8 mouse cellular contexts compared by ENCODE assay signal in genomic region chr1:51334289-51334688, GRCm38 (mm10). TPM values are rescaled to one million over a fixed set of nuclear protein-coding genes. Genes with fewer than 3 reads are reported as not detected.
DNase-seq lines count a peak whose midpoint lies in the region; ATAC-seq lines count a peak whose summit lies in the region.

No protein-coding gene starts in this region.

- WGBS in lung, embryonic 15.5 days = 26% methylated on average over 6 of the region's 6 CpGs
- 39% methylated on average over 6 of the region's 6 CpGs for WGBS in forebrain, embryonic 12.5 days
- WGBS in intestine, embryonic 15.5 days = 22% methylated on average over 6 of the region's 6 CpGs
- WGBS in limb, embryonic 10.5 days = 39% methylated on average over 6 of the region's 6 CpGs

- H3K36me3 ChIP-seq in lung, embryonic 15.5 days = no peaks in the 10 kb centered on the region
- H3K36me3 ChIP-seq in forebrain, embryonic 12.5 days (replicated peaks) = no peaks in the 10 kb centered on the region
- no peaks in the 10 kb centered on the region for H3K36me3 ChIP-seq in intestine, embryonic 15.5 days
- no peaks in the 10 kb centered on the region for H3K36me3 ChIP-seq in limb, embryonic 10.5 days

- H3K27me3 ChIP-seq in lung, embryonic 15.5 days = no peaks in the 10 kb centered on the region
- no peaks in the 10 kb centered on the region for H3K27me3 ChIP-seq in forebrain, embryonic 12.5 days
- H3K27me3 ChIP-seq in intestine, embryonic 15.5 days (replicated peaks) = no peaks in the 10 kb centered on the region
- no peaks in the 10 kb centered on the region for H3K27me3 ChIP-seq in limb, embryonic 10.5 days (ENCODE audit: low read depth, poor library complexity, severe bottlenecking)

- H3K4me3 ChIP-seq in lung, embryonic 15.5 days = no peak overlapping the region
- H3K4me3 ChIP-seq in forebrain, embryonic 12.5 days (replicated peaks) = no peak overlapping the region; the same call in 1 of the 2 replicates
- H3K4me3 ChIP-seq in intestine, embryonic 15.5 days (replicated peaks) = no peak overlapping the region
- 0 out of 2 replicates have a peak overlapping the region, but pooled peaks have one; percentile 42 for H3K4me3 ChIP-seq in limb, embryonic 10.5 days

- no peak overlapping the region for H3K27ac ChIP-seq in lung, embryonic 15.5 days
- no peak overlapping the region for H3K27ac ChIP-seq in forebrain, embryonic 12.5 days
- H3K27ac ChIP-seq in intestine, embryonic 15.5 days = no peak overlapping the region
- H3K27ac ChIP-seq in limb, embryonic 10.5 days = 0 out of 2 replicates have a peak overlapping the region, but pooled peaks have one; percentile 56

- no peak overlapping the region for H3K9ac ChIP-seq in lung, embryonic 15.5 days
- no peak overlapping the region; the same call in 1 of the 2 replicates for H3K9ac ChIP-seq in forebrain, embryonic 12.5 days
- no peak overlapping the region for H3K9ac ChIP-seq in intestine, embryonic 15.5 days

- no peak overlapping the region for H3K4me2 ChIP-seq in lung, embryonic 15.5 days
- no peak overlapping the region for H3K4me2 ChIP-seq in forebrain, embryonic 12.5 days
- no peak overlapping the region; the same call in 1 of the 2 replicates for H3K4me2 ChIP-seq in intestine, embryonic 15.5 days (replicated peaks)

- H3K9me3 ChIP-seq in lung, embryonic 15.5 days = no peaks in the 10 kb centered on the region
- no peaks in the 10 kb centered on the region for H3K9me3 ChIP-seq in forebrain, embryonic 12.5 days
- H3K9me3 ChIP-seq in intestine, embryonic 15.5 days = no peaks in the 10 kb centered on the region
- no peaks in the 10 kb centered on the region for H3K9me3 ChIP-seq in limb, embryonic 10.5 days (replicated peaks)

- no peak for DNase-seq in lung, postnatal 4 days
- DNase-seq in limb, embryonic 10.5 days (ENCODE audit: low spot score) = no peak
- peak; percentile 61 to 74 for DNase-seq in right cerebral cortex, postnatal 10 days (ENCODE audit: low spot score in 2 of 2)
- no peak for DNase-seq in gastrocnemius, postnatal 10 days
- DNase-seq in retina, postnatal 1 day = no peak

- H3K4me1 ChIP-seq in lung, embryonic 15.5 days = peaks cover 13% of the 10 kb centered on the region
- H3K4me1 ChIP-seq in forebrain, embryonic 12.5 days = 0 out of 2 replicates have a peak, but pooled peaks cover 2% of the 10 kb centered on the region
- H3K4me1 ChIP-seq in intestine, embryonic 15.5 days (replicated peaks) = peaks cover 7% of the 10 kb centered on the region; the same call in 1 of the 2 replicates
- peaks cover 15% of the 10 kb centered on the region for H3K4me1 ChIP-seq in limb, embryonic 10.5 days

- ATAC-seq in lung, embryonic 15.5 days (ENCODE audit: borderline replicate concordance, extremely low read depth, low FRiP score, low TSS enrichment) = peak; percentile 36; the same call in 1 of the 2 replicates
- peak; percentile 50; the same call in 1 of the 2 replicates for ATAC-seq in forebrain, embryonic 12.5 days (ENCODE audit: low FRiP score)
- ATAC-seq in intestine, embryonic 15.5 days = peak; percentile 72

RNA-seq across cellular contexts. Expression of gene Cavin2, which starts 45.4 kb away (rescaled TPM):
- 144 and 152 TPM in 2 replicates for polyA plus RNA-seq in lung, embryonic 15.5 days (2015; fragmentation: Nextera tagmentation; extraction: Ambion mirVana)
- 2.0 and 2.7 TPM in 2 replicates for polyA plus RNA-seq in forebrain, embryonic 12.5 days (2016; fragmentation: Nextera tagmentation; extraction: Ambion mirVana)
- polyA plus RNA-seq in intestine, embryonic 15.5 days (2015; fragmentation: Nextera tagmentation; extraction: Ambion mirVana) = 74.8 and 83.0 TPM in 2 replicates
- 1.9 and 3.1 TPM in 2 replicates for polyA plus RNA-seq in limb, embryonic 10.5 days (2016; fragmentation: Nextera tagmentation; extraction: Ambion mirVana)
- 10 to 100 TPM; 81.7 to 88.6 TPM for total RNA-seq in gastrocnemius, postnatal 10 days (2021)

Comparison
In these comparisons a context has a peak if more than half of its experiments do, and no peak if none do; other contexts are left out.
1. DNase-seq: peak in right cerebral cortex, postnatal 10 days (2 of 2); none in lung, postnatal 4 days (0 of 2), limb, embryonic 10.5 days (single experiment), gastrocnemius, postnatal 10 days (single experiment) and retina, postnatal 1 day (single experiment).
2. RNA of gene Cavin2, which starts 45.4 kb away (polyA plus RNA-seq): 144 to 152 TPM in lung, embryonic 15.5 days and 74.8 to 83.0 TPM in intestine, embryonic 15.5 days; 1.9 to 3.1 TPM in limb, embryonic 10.5 days and 2.0 to 2.7 TPM in forebrain, embryonic 12.5 days; every median in the first group is over 10 times any median in the second.
3. Peak in every context shown above with its lines, with median percentiles within 50 percentile points of each other: ATAC-seq.